In the genomic region with DNA sequence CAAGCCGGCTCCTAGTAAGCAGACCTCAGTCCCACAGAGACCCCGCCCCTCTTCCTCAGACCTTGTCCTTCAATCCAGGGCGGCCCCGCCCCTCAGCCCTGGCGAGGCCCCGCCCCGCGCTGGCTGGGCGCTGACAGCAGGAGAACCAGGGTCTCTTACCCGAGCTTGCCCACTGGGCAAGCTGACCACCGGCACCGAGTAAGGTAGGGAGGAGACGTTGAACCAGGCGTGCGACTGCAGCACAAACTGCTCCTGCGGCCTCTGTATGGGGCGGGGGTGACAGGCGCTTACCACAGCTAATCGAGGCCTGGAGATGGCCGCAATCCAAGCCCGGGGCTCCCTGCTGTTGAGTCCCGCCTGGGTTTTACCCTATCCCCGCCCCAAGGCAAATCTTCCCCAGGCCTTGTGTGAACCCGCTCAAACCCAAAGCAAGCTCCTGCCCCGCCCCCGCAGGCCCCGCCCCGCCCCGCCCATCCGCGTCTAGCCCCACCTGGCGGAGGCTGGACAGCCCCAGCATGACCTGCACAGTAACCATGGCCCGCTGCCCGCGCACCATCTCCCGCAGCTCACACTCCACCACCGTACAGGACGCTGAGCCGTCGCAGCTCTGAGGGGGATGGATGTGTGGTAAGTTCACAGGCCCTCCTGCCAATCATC, we compare ENCODE assay signal across 8 mouse cellular contexts. TPM values are rescaled to one million over a fixed set of nuclear protein-coding genes. Genes with fewer than 3 reads are reported as not detected.
DNase-seq lines count a peak whose midpoint lies in the region; ATAC-seq lines count a peak whose summit lies in the region.

No protein-coding gene starts in this region.

- no peak for DNase-seq in cerebellum, adult 8-10 months
- DNase-seq in forebrain, embryonic 11.5 days (ENCODE audit: low spot score), result peak; percentile 91
- peak; percentile 67 to 69 for DNase-seq in heart, postnatal 36 days
- DNase-seq in left cerebral cortex, postnatal 25 days (ENCODE audit: low spot score in 2 of 2), result peak; percentile 49 to 54
- peak; percentile 65 for DNase-seq in right cerebral cortex, postnatal 4 days

- no peak overlapping the region for H3K27ac ChIP-seq in brown adipose tissue, adult 24 weeks (replicated peaks; ENCODE audit: low read depth, low read length)
- no peak overlapping the region for H3K27ac ChIP-seq in forebrain, embryonic 11.5 days (ENCODE audit: low read depth, low read length)

- H3K4me2 ChIP-seq in forebrain, embryonic 11.5 days (ENCODE audit: low read depth, low read length, severe bottlenecking), result peak overlapping the region; percentile 84

- peaks cover 3% of the 10 kb centered on the region; the same call in 1 of the 2 replicates for H3K27me3 ChIP-seq in forebrain, embryonic 11.5 days (ENCODE audit: control insufficient read depth, insufficient read depth, low read length)

- intact Hi-C loops in heart, postnatal 36 days (cut with DNase I), result no loop called here
- intact Hi-C loops in left cerebral cortex, postnatal 25 days (cut with DNase I), result no loop called here

- peak overlapping the region; percentile 62 for H3K4me3 ChIP-seq in brown adipose tissue, adult 24 weeks (ENCODE audit: insufficient read depth, low read depth, low read length)
- H3K4me3 ChIP-seq in forebrain, embryonic 11.5 days (ENCODE audit: low read depth, low read length), result peak overlapping the region; percentile 41

- no peaks in the 10 kb centered on the region for H3K9me3 ChIP-seq in forebrain, embryonic 11.5 days (ENCODE audit: control insufficient read depth, low read length)

- ATAC-seq in cerebellum, adult (ENCODE audit: insufficient number of reproducible peaks, low FRiP score, low TSS enrichment), result peak; percentile 47; the same call in 1 of the 2 replicates
- ATAC-seq in forebrain, embryonic 11.5 days (replicated peaks; ENCODE audit: low FRiP score), result peak; percentile 85
- ATAC-seq in megakaryocyte progenitor cell, adult 5-6 weeks (replicated peaks; ENCODE audit: poor library complexity), result peak; percentile 85

- peaks cover 6% of the 10 kb centered on the region for H3K4me1 ChIP-seq in brown adipose tissue, adult 24 weeks (ENCODE audit: control insufficient read depth, insufficient read depth, insufficient read length, low read length)
- H3K4me1 ChIP-seq in forebrain, embryonic 11.5 days (replicated peaks; ENCODE audit: control insufficient read depth, insufficient read depth, low read length), result peaks cover 6% of the 10 kb centered on the region; the same call in 1 of the 2 replicates

- H3K36me3 ChIP-seq in forebrain, embryonic 11.5 days (ENCODE audit: control insufficient read depth, insufficient read depth, low read length), result no peaks in the 10 kb centered on the region

- H3K9ac ChIP-seq in forebrain, embryonic 11.5 days (ENCODE audit: low read length), result no peak overlapping the region; the same call in 1 of the 2 replicates

- WGBS in forebrain, embryonic 11.5 days, result under 1% methylated on average over 40 of the region's 40 CpGs

RNA-seq across cellular contexts. Expression of gene Fam171a2, which starts 8.4 kb away (rescaled TPM):
- 0.63 and 1.0 TPM in 2 replicates for polyA plus RNA-seq in brown adipose tissue, adult 24 weeks (2012; ENCODE audit: insufficient read depth, insufficient read length, missing spikeins)
- polyA plus RNA-seq in forebrain, embryonic 11.5 days (2014; fragmentation: Nextera tagmentation; extraction: Ambion mirVana), result 11.0 and 11.2 TPM in 2 replicates
- 1 to 10 TPM; 4.3 to 5.2 TPM for total RNA-seq in heart, postnatal 36 days (2021)
- total RNA-seq in left cerebral cortex, postnatal 25 days (2021), result 100 to 1,000 TPM; 108 to 120 TPM
- total RNA-seq in megakaryocyte progenitor cell, adult 5-6 weeks (2015), result 0.05 and 0.07 TPM in 2 replicates
- total RNA-seq in megakaryocyte progenitor cell, adult 5-6 weeks (2017), result 0.04 and 0.24 TPM in 2 replicates

RNA-seq across cellular contexts. Expression of gene Itga2b, which starts 14.1 kb away (rescaled TPM):
- 1.4 and 2.0 TPM in 2 replicates for polyA plus RNA-seq in brown adipose tissue, adult 24 weeks (2012; ENCODE audit: insufficient read depth, insufficient read length, missing spikeins)
- polyA plus RNA-seq in forebrain, embryonic 11.5 days (2014; fragmentation: Nextera tagmentation; extraction: Ambion mirVana), result 5.0 and 7.4 TPM in 2 replicates
- 1 to 10 TPM; 3.1 to 3.8 TPM for total RNA-seq in heart, postnatal 36 days (2021)
- 1 to 10 TPM; 2.2 to 3.5 TPM for total RNA-seq in left cerebral cortex, postnatal 25 days (2021)
- total RNA-seq in megakaryocyte progenitor cell, adult 5-6 weeks (2015), result 5.3 and 6.4 TPM in 2 replicates
- total RNA-seq in megakaryocyte progenitor cell, adult 5-6 weeks (2017), result 14.2 and 22.3 TPM in 2 replicates

RNA-seq across cellular contexts. Expression of gene Grn, which starts 25.8 kb away (rescaled TPM):
- 57.5 and 78.8 TPM in 2 replicates for polyA plus RNA-seq in brown adipose tissue, adult 24 weeks (2012; ENCODE audit: insufficient read depth, insufficient read length, missing spikeins)
- 65.7 and 72.8 TPM in 2 replicates for polyA plus RNA-seq in forebrain, embryonic 11.5 days (2014; fragmentation: Nextera tagmentation; extraction: Ambion mirVana)
- 100 to 1,000 TPM; 113 to 122 TPM for total RNA-seq in heart, postnatal 36 days (2021)
- 10 to 100 TPM; 58.3 to 71.3 TPM for total RNA-seq in left cerebral cortex, postnatal 25 days (2021)
- total RNA-seq in megakaryocyte progenitor cell, adult 5-6 weeks (2015), result 119 and 136 TPM in 2 replicates
- total RNA-seq in megakaryocyte progenitor cell, adult 5-6 weeks (2017), result 44.0 and 45.4 TPM in 2 replicates

RNA-seq across cellular contexts. Expression of gene Slc25a39, which starts 48.1 kb away (rescaled TPM):
- 397 and 609 TPM in 2 replicates for polyA plus RNA-seq in brown adipose tissue, adult 24 weeks (2012; ENCODE audit: insufficient read depth, insufficient read length, missing spikeins)
- 196 and 214 TPM in 2 replicates for polyA plus RNA-seq in forebrain, embryonic 11.5 days (2014; fragmentation: Nextera tagmentation; extraction: Ambion mirVana)
- total RNA-seq in heart, postnatal 36 days (2021), result 100 to 1,000 TPM; 174 to 183 TPM
- 10 to 100 TPM; 58.8 to 64.8 TPM for total RNA-seq in left cerebral cortex, postnatal 25 days (2021)
- total RNA-seq in megakaryocyte progenitor cell, adult 5-6 weeks (2015), result 95.5 and 124 TPM in 2 replicates
- total RNA-seq in megakaryocyte progenitor cell, adult 5-6 weeks (2017), result 48.7 and 52.7 TPM in 2 replicates

Comparison
In these comparisons a context has a peak if more than half of its experiments do, and no peak if none do; other contexts are left out.
1. RNA of gene Fam171a2, which starts 8.4 kb away (total RNA-seq): 108 to 120 TPM in left cerebral cortex, postnatal 25 days; 4.3 to 5.2 TPM in heart, postnatal 36 days and 0.04 to 0.24 TPM in megakaryocyte progenitor cell, adult 5-6 weeks; every median in the first group is over 10 times any median in the second.
2. Peak in every context shown above with its lines, with median percentiles within 50 percentile points of each other: ATAC-seq.